Mouse (Mus musculus): ENCODE measurements around the gene Tsc22d3.
A peak's percentile ranks its signal among the peaks of the same experiment; 100 is the strongest.
"Not testable (repeated sequence)": the region's sequence is repeated elsewhere in the genome, so short reads cannot be mapped to it uniquely, and the experiment has no call there.

Tsc22d3 gene

GRCm38 (mm10) chrX:140531356-140531755, 69.1 kb downstream of the Tsc22d3 start:
- DNase-seq (ENCODE audit: low spot score in 2 of 2): no peak

- DNase-seq (ENCODE audit: low spot score in 2 of 2): no peak
Observed at GRCm38 (mm10) chrX:140530632-140531031, 69.8 kb downstream of the Tsc22d3 start.

GRCm38 (mm10) chrX:140529074-140529561, 71.3 kb downstream of the Tsc22d3 start:
- DNase-seq (ENCODE audit: low spot score in 2 of 2): no peak

GRCm38 (mm10) chrX:140527231-140527630, 73.2 kb downstream of the Tsc22d3 start:
- no peak for DNase-seq (ENCODE audit: low spot score in 2 of 2)

GRCm38 (mm10) chrX:140526253-140526618, 74.2 kb downstream of the Tsc22d3 start:
- DNase-seq (ENCODE audit: low spot score in 2 of 2): no peak

- DNase-seq (ENCODE audit: low spot score in 2 of 2): no peak
Observed at GRCm38 (mm10) chrX:140525604-140526252, 74.7 kb downstream of the Tsc22d3 start.

GRCm38 (mm10) chrX:140524231-140524630, 76.2 kb downstream of the Tsc22d3 start:
- no peak for DNase-seq (ENCODE audit: low spot score in 2 of 2)

- peak in 1 of 2 experiments; percentile 8 for DNase-seq (ENCODE audit: low spot score in 2 of 2)
Observed at GRCm38 (mm10) chrX:140522071-140522765, 78.2 kb downstream of the Tsc22d3 start.

GRCm38 (mm10) chrX:140520146-140521102, 80.0 kb downstream of the Tsc22d3 start:
- peak; percentile 30 to 46 for DNase-seq (ENCODE audit: low spot score in 2 of 2)

GRCm38 (mm10) chrX:140518351-140518750, 82.1 kb downstream of the Tsc22d3 start:
- no peak for DNase-seq (ENCODE audit: low spot score in 2 of 2)

- DNase-seq (ENCODE audit: low spot score in 2 of 2): no peak
Observed at GRCm38 (mm10) chrX:140513379-140513778, 87.1 kb downstream of the Tsc22d3 start.

- no peak for DNase-seq (ENCODE audit: low spot score in 2 of 2)
Observed at GRCm38 (mm10) chrX:140511687-140512651, 88.5 kb downstream of the Tsc22d3 start.

- peak in 1 of 2 experiments; percentile 19 for DNase-seq (ENCODE audit: low spot score in 2 of 2)
Observed at GRCm38 (mm10) chrX:140510696-140511429, 89.6 kb downstream of the Tsc22d3 start.

- DNase-seq (ENCODE audit: low spot score in 2 of 2): no peak
Observed at GRCm38 (mm10) chrX:140509817-140510216, 90.6 kb downstream of the Tsc22d3 start.

GRCm38 (mm10) chrX:140508791-140509190, 91.7 kb downstream of the Tsc22d3 start:
- not testable (repeated sequence) for DNase-seq (ENCODE audit: low spot score in 2 of 2)

- no peak for DNase-seq (ENCODE audit: low spot score in 2 of 2)
Observed at GRCm38 (mm10) chrX:140507377-140507776, 93.1 kb downstream of the Tsc22d3 start.

GRCm38 (mm10) chrX:140506436-140507180, 93.9 kb downstream of the Tsc22d3 start:
- DNase-seq (ENCODE audit: low spot score in 2 of 2): no peak

- no peak for DNase-seq (ENCODE audit: low spot score in 2 of 2)
Observed at GRCm38 (mm10) chrX:140505497-140506238, 94.8 kb downstream of the Tsc22d3 start.

GRCm38 (mm10) chrX:140503905-140504304, 96.6 kb downstream of the Tsc22d3 start:
- peak in 1 of 2 experiments; percentile 45 for DNase-seq (ENCODE audit: low spot score in 2 of 2)
